Mouse (Mus musculus) olfactory bulb, adult 2 months (tissue): ENCODE measurements around the gene Rbl1.

Source experiments
- CTCF ChIP-seq: fragments of 200-500 bp; IDR thresholded peaks from 2 replicates; pipeline ENCODE4 v1.5.1; 2012; ENCODE audit warnings: low read depth, mild to moderate bottlenecking, low read length, moderate library complexity; ENCODE audit not compliant: insufficient read depth
- POLR2A ChIP-seq: fragments of 200-500 bp; IDR thresholded peaks from 2 replicates; pipeline ENCODE4 v1.6.1; 2012; ENCODE audit warnings: mild to moderate bottlenecking, low read depth, low read length, moderate library complexity; ENCODE audit not compliant: insufficient read depth

DNA sequence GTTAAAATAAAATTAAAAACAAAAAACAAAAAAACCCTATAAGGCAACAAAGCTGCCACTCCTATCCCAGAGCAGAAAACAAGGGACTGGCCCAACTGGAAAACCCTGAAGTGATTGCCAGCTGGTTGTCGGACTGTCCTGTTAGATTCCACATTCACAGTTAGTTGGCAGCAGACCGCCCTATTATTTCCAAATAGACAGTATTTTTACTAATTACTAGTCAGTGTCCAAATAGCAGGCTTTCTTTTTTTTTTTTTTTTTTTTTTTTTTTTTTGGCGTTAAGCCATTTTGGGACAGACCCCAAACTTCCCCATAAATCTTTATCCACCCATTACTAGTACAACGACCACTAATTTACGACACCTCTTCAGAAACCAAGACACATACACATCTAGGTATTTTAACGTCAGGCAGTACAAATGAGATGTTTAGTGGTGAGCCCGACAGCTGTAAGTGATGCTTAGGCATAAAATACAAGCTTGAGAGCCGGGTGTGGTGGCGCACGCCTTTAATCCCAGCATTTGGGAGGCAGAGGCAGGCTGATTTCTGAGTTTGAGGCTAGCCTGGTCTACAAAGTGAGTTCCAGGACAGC, 68.7 kb downstream of the Rbl1 start:
- no peak for TF ChIP-seq CTCF
- TF ChIP-seq POLR2A, result no peak
